Mouse (Mus musculus): ENCODE results near the gene Olfr1022.

The Olfr1022 gene

GRCm38 (mm10) chr2:85868294-85868693 lies at the start of gene Olfr1022:
Olfr1022 (plus strand) TSS chr2:85868594.
- DNase-seq (ENCODE audit: low spot score) = no peak

GRCm38 (mm10) chr2:85845383-85845782 lies 23.0 kb upstream of the Olfr1022 start, which contains the start of gene Olfr1019:
Olfr1019 (minus strand) TSS chr2:85845483.
- DNase-seq (ENCODE audit: low spot score) = no peak

GRCm38 (mm10) chr2:85846730-85847129 lies 21.7 kb upstream of the Olfr1022 start, which contains the start of gene Olfr1020:
Olfr1020 (plus strand) TSS chr2:85847030.
- no peak for DNase-seq (ENCODE audit: low spot score)

- no peak for DNase-seq (ENCODE audit: low spot score)
These were observed 16.9 kb downstream of the Olfr1022 start, which contains the start of gene Olfr1023 for GRCm38 (mm10) chr2:85885340-85885739. Olfr1023 (plus strand) TSS chr2:85885640.

- DNase-seq (ENCODE audit: low spot score) = no peak
These were observed 36.6 kb downstream of the Olfr1022 start, which contains the start of gene Olfr1024 for GRCm38 (mm10) chr2:85904952-85905351. Olfr1024 (minus strand) TSS chr2:85905052.

GRCm38 (mm10) chr2:85913197-85913596 lies 44.8 kb downstream of the Olfr1022 start:
- no peak for DNase-seq (ENCODE audit: low spot score)

- DNase-seq (ENCODE audit: low spot score) = no peak
These were observed 46.5 kb downstream of the Olfr1022 start, which contains the start of gene Olfr1025-ps1 for GRCm38 (mm10) chr2:85914893-85915292. Olfr1025-ps1 (plus strand) TSS chr2:85915193.

Data from c-Kit-positive CD71-positive TER-119-positive erythroid progenitor cells, embryonic 14.5 days (primary cell).